Mouse (Mus musculus): Measurements from ENCODE around the gene Vps39.

DNA sequence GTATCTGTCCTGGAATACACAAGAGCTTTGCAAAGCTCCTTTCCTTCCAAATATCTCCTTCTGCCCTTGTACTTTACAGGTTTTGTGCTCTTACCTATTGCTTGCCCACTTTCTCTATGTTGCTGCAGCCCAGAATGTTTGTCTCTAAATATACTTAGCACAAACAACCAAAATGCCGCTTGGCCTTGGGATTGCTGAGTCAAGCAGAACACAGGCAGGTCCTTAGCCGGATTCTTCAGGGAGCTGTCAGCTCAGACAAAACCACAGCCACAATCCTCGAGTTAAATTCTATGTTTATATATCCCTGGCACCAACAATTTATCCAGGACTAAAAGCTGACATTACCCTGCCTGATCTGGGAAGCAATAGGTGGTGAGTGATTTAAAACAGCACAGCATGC, 36.4 kb upstream of the Vps39 start:
- TF ChIP-seq CTCF (IDR thresholded peaks at IDR 0.05; ENCODE audit: low read depth) (no peak), EP300 (optimal IDR thresholded peaks at IDR 0.05) (no peak)
